Mouse (Mus musculus): Measurements from ENCODE around the gene Tnpo1.
"Not testable (repeated sequence)": the region's sequence is repeated elsewhere in the genome, so short reads cannot be mapped to it uniquely, and the experiment has no call there.

The Tnpo1 gene

GRCm38 (mm10) chr13:98883774-98884173, 42.4 kb downstream of the Tnpo1 start:
- no peak for DNase-seq

- no peak for DNase-seq
These were observed 44.2 kb downstream of the Tnpo1 start for GRCm38 (mm10) chr13:98881991-98882390.

GRCm38 (mm10) chr13:98880336-98880735, 45.8 kb downstream of the Tnpo1 start:
- DNase-seq, result no peak

GRCm38 (mm10) chr13:98879422-98879821, 46.8 kb downstream of the Tnpo1 start:
- no peak for DNase-seq

- DNase-seq, result no peak
These were observed 49.0 kb downstream of the Tnpo1 start for GRCm38 (mm10) chr13:98877165-98877564.

- no peak for DNase-seq
These were observed 51.5 kb downstream of the Tnpo1 start for GRCm38 (mm10) chr13:98874727-98875126.

GRCm38 (mm10) chr13:98872273-98872847, 53.8 kb downstream of the Tnpo1 start:
- no peak for DNase-seq

GRCm38 (mm10) chr13:98871263-98871662, 54.9 kb downstream of the Tnpo1 start:
- DNase-seq, result no peak

- DNase-seq, result no peak
These were observed 57.8 kb downstream of the Tnpo1 start for GRCm38 (mm10) chr13:98868236-98868923.

- no peak for DNase-seq
These were observed 58.4 kb downstream of the Tnpo1 start for GRCm38 (mm10) chr13:98867810-98868209.

GRCm38 (mm10) chr13:98855291-98855690, 70.9 kb downstream of the Tnpo1 start:
- DNase-seq, result no peak

GRCm38 (mm10) chr13:98845794-98846193, 80.4 kb downstream of the Tnpo1 start:
- DNase-seq, result no peak

GRCm38 (mm10) chr13:98836423-98837088, 89.6 kb downstream of the Tnpo1 start:
- DNase-seq, result no peak

- DNase-seq, result no peak
These were observed 90.4 kb downstream of the Tnpo1 start for GRCm38 (mm10) chr13:98835740-98836139.

- DNase-seq, result no peak
These were observed 91.5 kb downstream of the Tnpo1 start for GRCm38 (mm10) chr13:98834723-98835122.

- DNase-seq, result no peak
These were observed 92.0 kb downstream of the Tnpo1 start for GRCm38 (mm10) chr13:98834199-98834598.

- DNase-seq, result no peak
These were observed 93.4 kb downstream of the Tnpo1 start for GRCm38 (mm10) chr13:98832451-98833450.

GRCm38 (mm10) chr13:98829026-98829425, 97.2 kb downstream of the Tnpo1 start:
- not testable (repeated sequence) for DNase-seq

- no peak for DNase-seq
These were observed 100.6 kb downstream of the Tnpo1 start for GRCm38 (mm10) chr13:98825574-98825973.

GRCm38 (mm10) chr13:98819094-98819493, 107.1 kb downstream of the Tnpo1 start:
- DNase-seq, result no peak

- DNase-seq, result no peak
These were observed 108.0 kb downstream of the Tnpo1 start for GRCm38 (mm10) chr13:98818205-98818604.

GRCm38 (mm10) chr13:98817766-98818165, 108.4 kb downstream of the Tnpo1 start:
- no peak for DNase-seq
